Mouse (Mus musculus) brain, embryonic 14.5 days (tissue): Measurements from ENCODE around the gene Rbfox3.

ENCODE experiments used
- CTCF ChIP-seq: fragments of 200-500 bp; IDR thresholded peaks from 2 replicates; pipeline ENCODE4 v1.5.1; 2012; ENCODE audit warnings: inconsistent platforms, mild to moderate bottlenecking, moderate library complexity, borderline replicate concordance; ENCODE audit not compliant: insufficient read depth, insufficient read length; ENCODE audit errors: extremely low read depth
- POLR2A ChIP-seq: fragments of 200-500 bp; IDR thresholded peaks from 2 replicates; pipeline ENCODE4 v1.6.1; 2012; ENCODE audit warnings: mild to moderate bottlenecking, inconsistent platforms, borderline replicate concordance; ENCODE audit not compliant: poor library complexity, insufficient read depth, insufficient read length, severe bottlenecking; ENCODE audit errors: extremely low read depth

DNA sequence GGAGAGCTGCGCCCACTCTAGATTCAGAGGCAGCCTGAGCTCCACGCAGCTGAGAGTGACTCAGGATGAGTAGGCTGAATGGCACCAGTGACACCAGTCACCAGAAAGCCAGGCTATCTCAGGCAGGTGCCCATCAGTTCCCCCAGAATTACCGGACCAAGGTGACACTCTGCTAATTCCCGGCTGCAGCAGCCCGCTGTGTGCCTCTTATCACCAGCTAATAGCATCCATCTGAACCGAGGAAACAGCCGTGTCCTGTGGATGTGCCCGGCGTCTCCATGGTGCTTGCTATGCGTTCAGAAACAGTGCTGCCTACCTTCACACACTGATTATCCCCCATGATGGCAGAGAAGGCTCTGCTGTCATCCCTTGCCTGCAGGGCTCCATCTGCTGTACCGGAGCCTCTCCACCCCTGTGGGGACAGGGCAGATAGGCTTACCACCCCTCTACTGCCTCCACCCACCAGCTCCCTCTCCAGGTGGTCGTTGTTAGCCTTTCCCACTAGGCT, 138.3 kb downstream of the Rbfox3 start:
- TF ChIP-seq CTCF (no peak), POLR2A (no peak)
